Mouse (Mus musculus) E14TG2a.4 (cell line): ENCODE data around the gene Anks4b.

Source experiments
- CTCF ChIP-seq: conservative IDR thresholded peaks from 2 replicates; pipeline ENCODE4 v1.5.1; 2014; ENCODE audit warnings: low read length
- NANOG ChIP-seq: IDR thresholded peaks from 2 replicates; pipeline ENCODE4 v1.6.1; 2014; ENCODE audit warnings: borderline replicate concordance, low read length, mixed read lengths

- TF ChIP-seq CTCF, result no peak
- no peak for TF ChIP-seq NANOG
These were observed 5.3 kb downstream of the Anks4b start for GRCm38 (mm10) chr7:120178935-120179334.
